Mouse (Mus musculus) megakaryocyte progenitor cell, adult 5-6 weeks (primary cell): ENCODE results near the gene Axin2. TPM values are rescaled to one million over a fixed set of nuclear protein-coding genes. Genes with fewer than 3 reads are reported as not detected.
A peak's percentile ranks its signal among the peaks of the same experiment; 100 is the strongest.

Source experiments
- ATAC-seq: replicated peaks from 2 replicates; pipeline ENCODE4 v1.8.0; 2016; ENCODE audit warnings: mild to moderate bottlenecking, moderate TSS enrichment, inconsistent platforms; ENCODE audit not compliant: poor library complexity
- total RNA-seq, 2 experiments: library from RNA; stranded (forward) in 1 of 2; stranded (reverse) in 1 of 2; fragments of 157-497, 149-512 nt in 1 of 2; fragments of 200-1000 nt in 1 of 2; gene quantifications; 2 replicates each; pipeline versions ENCODE4 v1.2.3 to v1.2.4; 2015 to 2017

Gene Axin2
- total RNA-seq, 2 experiments from 2014 or later: 0.49 to 0.50 TPM

GRCm38 (mm10) chr11:108901670-108902069, 18.5 kb upstream of the Axin2 start:
- no peak for ATAC-seq

GRCm38 (mm10) chr11:108902303-108902702, 17.8 kb upstream of the Axin2 start:
- no peak for ATAC-seq

GRCm38 (mm10) chr11:108906590-108907254, 13.4 kb upstream of the Axin2 start:
- no peak for ATAC-seq

GRCm38 (mm10) chr11:108909396-108910195, 10.6 kb upstream of the Axin2 start:
- ATAC-seq: no peak

GRCm38 (mm10) chr11:108910328-108910886, 9.7 kb upstream of the Axin2 start:
- ATAC-seq: no peak

GRCm38 (mm10) chr11:108910903-108911302, 9.2 kb upstream of the Axin2 start:
- peak; percentile 62 for ATAC-seq

GRCm38 (mm10) chr11:108912174-108912573, 8.0 kb upstream of the Axin2 start:
- ATAC-seq: no peak

- ATAC-seq: no peak
Measured at GRCm38 (mm10) chr11:108917422-108918324, 2.5 kb upstream of the Axin2 start.

GRCm38 (mm10) chr11:108920636-108921505, 722 bp downstream of the Axin2 start:
- peak; percentile 32 for ATAC-seq

GRCm38 (mm10) chr11:108921506-108922455, 1.6 kb downstream of the Axin2 start:
- ATAC-seq: no peak

- ATAC-seq: no peak
Measured at GRCm38 (mm10) chr11:108922511-108923187, 2.5 kb downstream of the Axin2 start.

GRCm38 (mm10) chr11:108923188-108923575, 3.0 kb downstream of the Axin2 start:
- ATAC-seq: no peak

GRCm38 (mm10) chr11:108923781-108924180, 3.6 kb downstream of the Axin2 start:
- ATAC-seq: no peak

- ATAC-seq: no peak
Measured at GRCm38 (mm10) chr11:108924346-108924745, 4.2 kb downstream of the Axin2 start.

GRCm38 (mm10) chr11:108925202-108925601, 5.1 kb downstream of the Axin2 start:
- peak; percentile 75 for ATAC-seq

- no peak for ATAC-seq
Measured at GRCm38 (mm10) chr11:108925826-108926225, 5.7 kb downstream of the Axin2 start.

- ATAC-seq: no peak
Measured at GRCm38 (mm10) chr11:108926345-108927092, 6.4 kb downstream of the Axin2 start.

GRCm38 (mm10) chr11:108927093-108927444, 6.9 kb downstream of the Axin2 start:
- ATAC-seq: no peak
